Mouse (Mus musculus): ENCODE data around the gene Usp46. TPM values are rescaled to one million over a fixed set of nuclear protein-coding genes. Genes with fewer than 3 reads are reported as not detected.

Gene Usp46
- polyA plus RNA-seq, 1 experiment from 2014 or later, result 20.0 TPM

DNA sequence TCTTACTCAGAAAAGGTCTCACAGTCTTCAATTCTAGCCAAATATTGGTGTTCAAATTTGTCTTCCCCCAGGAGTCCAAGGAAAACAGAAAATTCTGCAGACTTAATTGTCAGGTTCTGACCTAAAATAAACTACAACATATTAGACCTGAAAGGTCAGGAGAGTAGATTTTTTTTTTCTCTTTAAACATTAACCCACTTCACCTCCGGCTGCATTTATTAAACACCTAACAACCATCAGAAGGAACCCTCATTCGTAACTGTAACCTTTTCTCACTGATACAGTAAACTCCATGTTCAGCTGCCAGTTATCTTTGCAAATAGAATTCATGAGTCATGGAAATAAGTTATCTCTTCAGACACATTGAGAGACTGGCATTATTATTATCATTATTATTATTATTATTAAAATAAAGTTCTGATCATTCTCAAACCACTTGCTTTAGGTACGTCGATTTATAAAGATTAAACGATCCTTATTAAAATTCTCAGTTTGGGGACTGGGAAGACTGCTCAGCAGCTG is 4.9 kb downstream of the Usp46 start:
- no peak for ATAC-seq (ENCODE audit: low read depth)
- peak overlapping the region; percentile 94 for H3K4me3 ChIP-seq (ENCODE audit: low read depth, low read length)
- H3K4me2 ChIP-seq (ENCODE audit: low read depth, low read length), result peak overlapping the region; percentile 98
- H3K27me3 ChIP-seq (ENCODE audit: control insufficient read depth, insufficient read depth, low read depth, low read length), result no peaks in the 10 kb centered on the region
- no peaks in the 10 kb centered on the region for H3K36me3 ChIP-seq (ENCODE audit: control insufficient read depth, insufficient read depth)
- peaks cover 45% of the 10 kb centered on the region for H3K4me1 ChIP-seq (ENCODE audit: control insufficient read depth, low read depth, low read length)
- H3K9ac ChIP-seq (ENCODE audit: low read depth, low read length), result peak overlapping the region; percentile 78
- whole genome bisulfite sequencing (ENCODE audit: insufficient replicate concordance), result 27% methylated on average over 5 of the region's 5 CpGs
- H3K27ac ChIP-seq (ENCODE audit: low read length), result peak overlapping the region; percentile 97
- no peaks in the 10 kb centered on the region for H3K9me3 ChIP-seq (replicated peaks; ENCODE audit: control insufficient read depth, low read length)

DNA sequence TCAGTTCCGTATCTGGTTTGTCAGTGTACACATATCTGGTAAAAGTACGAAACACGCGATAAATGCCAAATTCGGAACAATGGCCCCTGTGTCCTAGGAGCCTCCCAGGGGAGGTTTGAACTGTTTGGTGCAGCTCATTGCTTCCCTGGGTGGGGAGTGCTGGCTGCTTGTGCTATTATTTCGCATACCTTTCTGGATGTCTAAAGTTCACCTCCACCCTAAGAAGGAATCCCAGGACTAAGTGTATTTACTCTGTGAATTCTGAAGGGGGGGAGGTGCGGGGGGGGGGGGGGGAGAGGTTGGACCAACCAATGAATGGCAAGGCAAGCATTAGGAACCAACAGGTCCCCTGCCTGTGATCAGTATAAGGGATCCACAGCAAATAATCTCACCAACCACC is 6.0 kb downstream of the Usp46 start:
- Histone ChIP-seq H3K27ac (ENCODE audit: low read length) (peak overlapping the region; percentile 75; the same call in 1 of the 2 replicates), H3K4me3 (ENCODE audit: low read depth, low read length) (peak overlapping the region; percentile 94), H3K36me3 (ENCODE audit: control insufficient read depth, insufficient read depth) (no peaks in the 10 kb centered on the region), H3K9me3 (replicated peaks; ENCODE audit: control insufficient read depth, low read length) (no peaks in the 10 kb centered on the region), H3K4me2 (ENCODE audit: low read depth, low read length) (peak overlapping the region; percentile 98), H3K9ac (ENCODE audit: low read depth, low read length) (peak overlapping the region; percentile 47), H3K27me3 (ENCODE audit: control insufficient read depth, insufficient read depth, low read depth, low read length) (no peaks in the 10 kb centered on the region), H3K4me1 (ENCODE audit: control insufficient read depth, low read depth, low read length) (peaks cover 42% of the 10 kb centered on the region)
- ATAC-seq (ENCODE audit: low read depth), result no peak
- WGBS (ENCODE audit: insufficient replicate concordance), result 87% methylated on average over 6 of the region's 7 CpGs

DNA sequence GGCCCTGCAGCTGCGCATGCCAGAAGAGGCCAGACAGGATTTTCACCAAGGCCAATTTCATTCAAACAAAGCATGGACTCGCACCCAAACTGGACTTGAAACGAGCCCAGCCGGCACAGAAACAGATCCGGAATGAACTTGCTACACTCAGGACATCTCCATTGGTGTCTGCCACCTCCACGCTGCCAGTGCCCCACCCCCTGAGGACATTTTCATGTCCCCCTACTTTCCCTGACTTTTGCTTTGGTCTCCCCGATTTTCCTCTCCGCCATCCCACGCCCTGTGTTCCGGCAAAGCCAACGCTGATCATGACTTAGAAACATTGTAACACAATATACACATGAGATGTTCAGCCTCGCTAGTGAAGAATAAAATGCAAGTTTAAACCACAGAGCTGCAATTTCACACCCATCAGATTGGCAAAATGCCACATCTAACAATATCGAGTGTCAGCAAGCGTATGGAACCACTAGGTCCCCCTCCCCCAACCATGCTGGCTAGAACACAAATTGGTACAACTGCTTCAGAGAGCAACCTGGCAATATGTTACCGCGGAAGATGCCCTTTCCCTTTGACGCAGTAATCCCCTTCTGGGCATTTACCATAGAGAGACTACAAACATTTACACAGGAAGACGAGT is 6.7 kb downstream of the Usp46 start:
- peaks cover 35% of the 10 kb centered on the region for H3K4me1 ChIP-seq (ENCODE audit: control insufficient read depth, low read depth, low read length)
- no peak overlapping the region; the same call in 1 of the 2 replicates for H3K9ac ChIP-seq (ENCODE audit: low read depth, low read length)
- no peaks in the 10 kb centered on the region for H3K27me3 ChIP-seq (ENCODE audit: control insufficient read depth, insufficient read depth, low read depth, low read length)
- H3K4me2 ChIP-seq (ENCODE audit: low read depth, low read length), result 0 out of 2 replicates have a peak overlapping the region, but pooled peaks have one; percentile 4
- H3K36me3 ChIP-seq (ENCODE audit: control insufficient read depth, insufficient read depth), result no peaks in the 10 kb centered on the region
- ATAC-seq (ENCODE audit: low read depth), result no peak
- H3K4me3 ChIP-seq (ENCODE audit: low read depth, low read length), result no peak overlapping the region
- 78% methylated on average over 18 of the region's 18 CpGs for WGBS (ENCODE audit: insufficient replicate concordance)
- no peak overlapping the region for H3K27ac ChIP-seq (ENCODE audit: low read length)
- H3K9me3 ChIP-seq (replicated peaks; ENCODE audit: control insufficient read depth, low read length), result no peaks in the 10 kb centered on the region

DNA sequence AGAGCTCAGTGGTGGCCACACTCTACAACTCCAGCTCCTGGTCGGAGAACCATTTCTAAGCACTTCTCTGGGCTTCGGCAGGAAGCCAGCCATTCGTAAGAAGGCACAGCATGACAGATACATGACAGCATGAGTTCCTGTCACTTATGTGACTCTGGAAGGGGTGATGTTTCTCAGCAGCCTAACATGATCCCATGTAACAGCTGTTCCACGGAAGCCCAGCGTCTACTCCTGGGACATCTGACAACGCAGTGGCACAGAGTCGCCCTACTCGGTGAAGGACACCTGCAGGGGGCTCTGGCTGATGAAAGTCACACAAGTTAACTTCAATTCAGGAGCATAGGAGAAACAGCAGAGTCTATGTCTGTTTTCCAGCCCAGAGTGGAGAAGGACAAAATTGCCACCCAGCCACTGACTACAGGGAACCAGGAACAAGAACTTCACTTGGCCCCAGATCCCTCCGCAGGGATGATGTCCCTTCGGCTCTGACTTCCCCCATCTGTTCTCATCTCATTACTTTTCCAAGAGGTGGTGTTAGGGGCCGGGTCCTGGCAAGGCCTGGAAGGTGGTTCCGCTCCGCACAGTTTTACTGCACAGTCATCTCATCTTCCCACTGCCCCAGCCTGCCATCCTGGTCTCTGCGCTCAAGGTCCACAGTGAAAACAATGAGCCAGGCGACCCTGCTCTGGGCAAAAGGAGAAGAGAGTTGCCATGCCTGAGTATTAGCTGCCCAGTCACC is 15.9 kb downstream of the Usp46 start:
- H3K36me3 ChIP-seq (ENCODE audit: control insufficient read depth, insufficient read depth), result peaks cover 3% of the 10 kb centered on the region; the same call in 1 of the 2 replicates

DNA sequence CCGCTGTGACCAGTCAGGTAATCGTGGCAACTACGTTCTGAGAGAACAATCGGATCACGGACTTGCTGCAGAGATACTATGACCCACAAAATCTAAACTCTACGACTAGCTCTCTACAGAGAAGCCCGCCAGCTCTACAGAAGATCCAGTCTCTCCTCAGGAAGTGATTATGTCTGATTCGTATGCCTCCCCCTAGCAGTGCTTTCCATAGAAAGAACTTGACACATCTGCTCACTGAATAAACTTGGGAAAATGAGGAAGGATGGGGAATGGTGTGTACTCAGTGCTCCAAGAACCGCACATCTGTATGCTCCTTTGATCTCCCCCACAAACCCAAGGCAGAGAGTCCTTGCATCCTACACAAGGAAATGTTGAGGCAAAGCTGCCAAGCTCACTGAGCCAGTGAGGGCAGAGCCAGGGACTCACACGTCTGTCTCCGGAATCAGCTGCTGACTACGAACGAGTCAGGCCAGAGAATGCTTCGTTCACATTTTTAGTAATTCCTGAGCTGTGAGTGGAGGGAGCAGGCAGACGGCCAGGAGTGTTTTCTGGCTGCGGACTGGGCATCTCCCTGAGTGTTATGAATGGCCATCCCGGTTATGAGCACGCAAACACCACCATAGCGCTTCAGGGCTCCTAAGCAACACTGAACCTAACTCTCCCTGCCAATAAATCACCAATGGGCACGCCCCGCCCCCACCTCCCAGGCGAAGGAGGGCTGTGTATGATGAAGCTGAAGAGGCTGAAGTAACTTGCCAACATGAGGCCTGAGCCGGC is 16.6 kb downstream of the Usp46 start:
- ATAC-seq (ENCODE audit: low read depth), result no peak
- Histone ChIP-seq H3K27me3 (ENCODE audit: control insufficient read depth, insufficient read depth, low read depth, low read length) (no peaks in the 10 kb centered on the region), H3K4me1 (ENCODE audit: control insufficient read depth, low read depth, low read length) (peaks cover 9% of the 10 kb centered on the region), H3K4me2 (ENCODE audit: low read depth, low read length) (no peak overlapping the region), H3K9ac (ENCODE audit: low read depth, low read length) (no peak overlapping the region), H3K4me3 (ENCODE audit: low read depth, low read length) (no peak overlapping the region), H3K9me3 (replicated peaks; ENCODE audit: control insufficient read depth, low read length) (no peaks in the 10 kb centered on the region), H3K36me3 (ENCODE audit: control insufficient read depth, insufficient read depth) (peaks cover 3% of the 10 kb centered on the region; the same call in 1 of the 2 replicates), H3K27ac (ENCODE audit: low read length) (no peak overlapping the region)
- WGBS (ENCODE audit: insufficient replicate concordance), result 90% methylated on average over 23 of the region's 23 CpGs

More for the DNA sequence above, 15.9 kb downstream of the Usp46 start:
- no peak for ATAC-seq (ENCODE audit: low read depth)
- no peaks in the 10 kb centered on the region for H3K27me3 ChIP-seq (ENCODE audit: control insufficient read depth, insufficient read depth, low read depth, low read length)
- no peak overlapping the region for H3K9ac ChIP-seq (ENCODE audit: low read depth, low read length)
- H3K9me3 ChIP-seq (replicated peaks; ENCODE audit: control insufficient read depth, low read length), result no peaks in the 10 kb centered on the region
- H3K27ac ChIP-seq (ENCODE audit: low read length), result no peak overlapping the region
- no peak overlapping the region for H3K4me3 ChIP-seq (ENCODE audit: low read depth, low read length)
- H3K4me1 ChIP-seq (ENCODE audit: control insufficient read depth, low read depth, low read length), result peaks cover 9% of the 10 kb centered on the region
- 91% methylated on average over 15 of the region's 15 CpGs for WGBS (ENCODE audit: insufficient replicate concordance)
- H3K4me2 ChIP-seq (ENCODE audit: low read depth, low read length), result no peak overlapping the region

DNA sequence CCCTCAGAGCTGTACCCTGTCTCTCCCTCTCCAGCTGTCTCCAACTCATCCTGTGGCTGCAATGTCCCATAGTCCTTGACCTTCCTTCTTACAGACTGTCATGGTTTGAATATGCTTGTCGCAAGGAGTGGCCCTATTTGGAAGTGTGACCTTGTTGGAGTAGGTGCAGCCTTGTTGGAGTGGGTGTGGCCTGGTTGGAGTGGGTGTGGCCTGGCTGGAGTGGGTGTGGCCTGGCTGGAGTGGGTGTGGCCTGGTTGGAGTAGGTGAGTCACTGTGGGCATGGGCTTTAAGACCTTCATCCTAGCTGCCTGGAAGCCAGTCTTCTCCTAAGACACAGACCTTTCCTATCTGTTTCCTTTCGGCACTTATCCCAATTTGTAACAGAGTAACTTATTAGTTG is 17.3 kb downstream of the Usp46 start:
- no peak overlapping the region for H3K4me2 ChIP-seq (ENCODE audit: low read depth, low read length)
- no peak overlapping the region for H3K4me3 ChIP-seq (ENCODE audit: low read depth, low read length)
- 90% methylated on average over 2 of the region's 2 CpGs for WGBS (ENCODE audit: insufficient replicate concordance)
- H3K4me1 ChIP-seq (ENCODE audit: control insufficient read depth, low read depth, low read length), result peaks cover 9% of the 10 kb centered on the region
- no peaks in the 10 kb centered on the region for H3K9me3 ChIP-seq (replicated peaks; ENCODE audit: control insufficient read depth, low read length)
- no peaks in the 10 kb centered on the region for H3K27me3 ChIP-seq (ENCODE audit: control insufficient read depth, insufficient read depth, low read depth, low read length)
- no peak overlapping the region for H3K9ac ChIP-seq (ENCODE audit: low read depth, low read length)
- ATAC-seq (ENCODE audit: low read depth), result peak; percentile 75
- peaks cover 3% of the 10 kb centered on the region; the same call in 1 of the 2 replicates for H3K36me3 ChIP-seq (ENCODE audit: control insufficient read depth, insufficient read depth)
- H3K27ac ChIP-seq (ENCODE audit: low read length), result no peak overlapping the region

DNA sequence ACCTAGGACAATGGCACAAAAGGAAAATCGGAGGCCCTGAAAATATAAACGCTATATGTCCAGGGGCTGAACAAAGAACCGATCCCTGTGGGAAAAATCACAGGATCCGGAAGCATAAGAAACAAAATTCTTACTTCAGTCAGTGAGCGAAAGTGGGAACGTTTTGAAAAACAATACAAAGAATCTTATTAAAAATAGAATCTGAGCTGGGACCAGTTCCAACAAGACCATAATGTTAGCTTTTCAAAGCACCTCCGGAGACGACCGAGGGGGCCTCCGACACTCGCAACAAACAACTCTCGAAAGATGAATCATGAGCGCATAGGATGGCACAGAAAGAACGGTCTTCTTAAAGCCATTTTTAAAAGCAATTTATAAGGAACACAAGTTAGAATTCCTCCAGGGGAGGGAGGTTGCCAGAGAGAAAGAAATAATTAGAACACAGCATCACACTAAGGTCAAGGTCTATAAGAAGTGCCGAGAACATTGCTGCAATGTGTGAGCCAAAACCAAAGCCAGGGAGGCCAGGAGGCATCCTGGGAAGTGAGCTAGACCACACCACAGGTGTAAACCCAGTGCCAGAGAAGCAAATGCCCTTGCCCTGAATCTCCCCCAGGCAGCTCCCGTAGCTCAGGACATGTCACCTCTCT is 19.3 kb downstream of the Usp46 start:
- H3K27ac ChIP-seq (ENCODE audit: low read length), result no peak overlapping the region
- H3K4me3 ChIP-seq (ENCODE audit: low read depth, low read length), result no peak overlapping the region
- no peaks in the 10 kb centered on the region for H3K9me3 ChIP-seq (replicated peaks; ENCODE audit: control insufficient read depth, low read length)
- H3K9ac ChIP-seq (ENCODE audit: low read depth, low read length), result no peak overlapping the region
- H3K36me3 ChIP-seq (ENCODE audit: control insufficient read depth, insufficient read depth), result peaks cover 3% of the 10 kb centered on the region; the same call in 1 of the 2 replicates
- H3K4me2 ChIP-seq (ENCODE audit: low read depth, low read length), result no peak overlapping the region
- 90% methylated on average over 16 of the region's 16 CpGs for WGBS (ENCODE audit: insufficient replicate concordance)
- H3K4me1 ChIP-seq (ENCODE audit: control insufficient read depth, low read depth, low read length), result peaks cover 9% of the 10 kb centered on the region
- H3K27me3 ChIP-seq (ENCODE audit: control insufficient read depth, insufficient read depth, low read depth, low read length), result no peaks in the 10 kb centered on the region
- ATAC-seq (ENCODE audit: low read depth), result no peak

DNA sequence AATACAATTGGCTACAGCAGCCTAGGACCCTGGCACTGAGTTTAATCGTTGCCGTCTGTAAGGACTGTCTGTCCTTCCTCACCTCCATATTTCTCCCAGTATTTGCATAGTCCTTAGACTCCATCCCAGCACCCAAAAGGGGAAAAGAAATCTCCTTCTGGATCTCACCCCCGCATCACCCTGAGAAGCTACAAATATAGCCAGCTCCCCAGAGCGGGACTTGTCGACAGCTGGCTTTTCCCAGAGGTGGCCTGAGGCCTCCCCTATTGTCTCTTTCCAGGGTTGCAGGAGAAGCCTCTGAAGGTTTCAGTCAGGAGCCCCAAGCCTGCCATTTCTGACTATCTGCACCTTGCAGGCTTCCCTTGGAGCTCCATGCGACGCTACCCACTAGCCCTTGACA is 23.6 kb downstream of the Usp46 start:
- H3K27me3 ChIP-seq (ENCODE audit: control insufficient read depth, insufficient read depth, low read depth, low read length), result no peaks in the 10 kb centered on the region
- H3K4me3 ChIP-seq (ENCODE audit: low read depth, low read length), result no peak overlapping the region
- H3K4me1 ChIP-seq (ENCODE audit: control insufficient read depth, low read depth, low read length), result no peaks in the 10 kb centered on the region
- H3K4me2 ChIP-seq (ENCODE audit: low read depth, low read length), result no peak overlapping the region
- H3K9ac ChIP-seq (ENCODE audit: low read depth, low read length), result no peak overlapping the region
- 70% methylated on average over 7 of the region's 7 CpGs for WGBS (ENCODE audit: insufficient replicate concordance)
- no peak overlapping the region for H3K27ac ChIP-seq (ENCODE audit: low read length)
- H3K9me3 ChIP-seq (replicated peaks; ENCODE audit: control insufficient read depth, low read length), result no peaks in the 10 kb centered on the region
- no peak for ATAC-seq (ENCODE audit: low read depth)
- H3K36me3 ChIP-seq (ENCODE audit: control insufficient read depth, insufficient read depth), result no peaks in the 10 kb centered on the region
